Mouse (Mus musculus): ENCODE measurements at regions not wholly inside any gene's neighbourhood (a gene's known extent, or its start where the extent isn't known, plus 50 kb on each side); places are given as distances from the start of the nearest gene placed in this dataset.
"Not testable (repeated sequence)": the region's sequence is repeated elsewhere in the genome, so short reads cannot be mapped to it uniquely, and the experiment has no call there.

GRCm38 (mm10) chr3:6757562-6757961 lies 137.3 kb upstream of the 1700008P02Rik start:
- Histone ChIP-seq H3K4me3 (no peak overlapping the region), H3K27me3 (no peaks in the 10 kb centered on the region), H3K4me2 (replicated peaks) (no peak overlapping the region), H3K27ac (no peak overlapping the region), H3K36me3 (no peaks in the 10 kb centered on the region), H3K4me1 (no peaks in the 10 kb centered on the region), H3K9me3 (replicated peaks) (no peaks in the 10 kb centered on the region), H3K9ac (no peak overlapping the region)
- ATAC-seq (ENCODE audit: low FRiP score), result no peak

- H3K4me2 ChIP-seq (replicated peaks); H3K9me3 ChIP-seq (replicated peaks); H3K9ac ChIP-seq; ATAC-seq (ENCODE audit: low FRiP score); H3K4me3 ChIP-seq; H3K27ac ChIP-seq; H3K36me3 ChIP-seq; H3K27me3 ChIP-seq; H3K4me1 ChIP-seq: not testable (repeated sequence)
- WGBS, result 89% methylated on average over 6 of the region's 6 CpGs
Observed at GRCm38 (mm10) chr3:6750746-6751145, 130.5 kb upstream of the 1700008P02Rik start.

GRCm38 (mm10) chr3:6731372-6732297 lies 111.4 kb upstream of the 1700008P02Rik start:
- H3K27ac ChIP-seq, result peak overlapping the region; percentile 3; the same call in 1 of the 2 replicates
- H3K36me3 ChIP-seq, result no peaks in the 10 kb centered on the region
- WGBS, result 44% methylated on average over 5 of the region's 5 CpGs
- no peaks in the 10 kb centered on the region for H3K9me3 ChIP-seq (replicated peaks)
- H3K4me1 ChIP-seq, result no peaks in the 10 kb centered on the region
- no peak overlapping the region for H3K9ac ChIP-seq
- H3K27me3 ChIP-seq, result no peaks in the 10 kb centered on the region
- no peak overlapping the region for H3K4me3 ChIP-seq
- peak; percentile 85 for ATAC-seq (ENCODE audit: low FRiP score)
- no peak overlapping the region for H3K4me2 ChIP-seq (replicated peaks)

- Histone ChIP-seq H3K4me3 (no peak overlapping the region), H3K9ac (no peak overlapping the region), H3K4me1 (no peaks in the 10 kb centered on the region), H3K9me3 (replicated peaks) (no peaks in the 10 kb centered on the region), H3K4me2 (replicated peaks) (no peak overlapping the region), H3K27ac (no peak overlapping the region), H3K36me3 (no peaks in the 10 kb centered on the region), H3K27me3 (no peaks in the 10 kb centered on the region)
- no peak for ATAC-seq (ENCODE audit: low FRiP score)
Observed at GRCm38 (mm10) chr3:6730066-6730465, 109.8 kb upstream of the 1700008P02Rik start.

GRCm38 (mm10) chr3:6683679-6684078 lies 63.4 kb upstream of the 1700008P02Rik start:
- 63% methylated on average over 2 of the region's 2 CpGs for WGBS
- no peak overlapping the region for H3K4me3 ChIP-seq
- no peaks in the 10 kb centered on the region for H3K4me1 ChIP-seq
- no peak overlapping the region for H3K9ac ChIP-seq
- H3K27me3 ChIP-seq, result no peaks in the 10 kb centered on the region
- H3K27ac ChIP-seq, result 0 out of 2 replicates have a peak overlapping the region, but pooled peaks have one; percentile 26
- no peak overlapping the region for H3K4me2 ChIP-seq (replicated peaks)
- no peaks in the 10 kb centered on the region for H3K9me3 ChIP-seq (replicated peaks)
- H3K36me3 ChIP-seq, result no peaks in the 10 kb centered on the region
- ATAC-seq (ENCODE audit: low FRiP score), result peak; percentile 52; the same call in 1 of the 2 replicates

GRCm38 (mm10) chr3:6681411-6681810 lies 61.2 kb upstream of the 1700008P02Rik start:
- H3K4me3 ChIP-seq, result no peak overlapping the region
- no peaks in the 10 kb centered on the region for H3K36me3 ChIP-seq
- no peaks in the 10 kb centered on the region for H3K4me1 ChIP-seq
- WGBS, result 80% methylated on average over 2 of the region's 2 CpGs
- no peak overlapping the region for H3K4me2 ChIP-seq (replicated peaks)
- H3K27ac ChIP-seq, result no peak overlapping the region
- no peak for ATAC-seq (ENCODE audit: low FRiP score)
- no peak overlapping the region for H3K9ac ChIP-seq
- H3K9me3 ChIP-seq (replicated peaks), result no peaks in the 10 kb centered on the region
- no peaks in the 10 kb centered on the region for H3K27me3 ChIP-seq

GRCm38 (mm10) chr3:6676382-6676781 lies 56.1 kb upstream of the 1700008P02Rik start:
- H3K4me2 ChIP-seq (replicated peaks), result no peak overlapping the region
- no peak overlapping the region for H3K4me3 ChIP-seq
- WGBS, result 85% methylated on average over 4 of the region's 4 CpGs
- H3K27me3 ChIP-seq, result no peaks in the 10 kb centered on the region
- no peaks in the 10 kb centered on the region for H3K9me3 ChIP-seq (replicated peaks)
- H3K9ac ChIP-seq, result no peak overlapping the region
- no peaks in the 10 kb centered on the region for H3K4me1 ChIP-seq
- no peak overlapping the region for H3K27ac ChIP-seq
- ATAC-seq (ENCODE audit: low FRiP score), result peak; percentile 64; the same call in 1 of the 2 replicates
- H3K36me3 ChIP-seq, result no peaks in the 10 kb centered on the region

GRCm38 (mm10) chr3:6675354-6675753 lies 55.1 kb upstream of the 1700008P02Rik start:
- no peak overlapping the region for H3K27ac ChIP-seq
- no peaks in the 10 kb centered on the region for H3K4me1 ChIP-seq
- no peak overlapping the region for H3K4me2 ChIP-seq (replicated peaks)
- ATAC-seq (ENCODE audit: low FRiP score), result no peak; the same call in 1 of the 2 replicates
- H3K4me3 ChIP-seq, result no peak overlapping the region
- H3K9me3 ChIP-seq (replicated peaks), result no peaks in the 10 kb centered on the region
- no peak overlapping the region for H3K9ac ChIP-seq
- H3K36me3 ChIP-seq, result no peaks in the 10 kb centered on the region
- H3K27me3 ChIP-seq, result no peaks in the 10 kb centered on the region
- 53% methylated on average over 3 of the region's 3 CpGs for WGBS
